In genomic region chr17:43806841-43807240, GRCm38 (mm10) we compare ENCODE assay signal across 20 mouse cellular contexts. TPM values are rescaled to one million over a fixed set of nuclear protein-coding genes. Genes with fewer than 3 reads are reported as not detected.
A peak's percentile ranks its signal among the peaks of the same experiment; 100 is the strongest.
DNase-seq lines count a peak whose midpoint lies in the region; ATAC-seq and TF ChIP-seq lines count a peak whose summit lies in the region.
"Had no signal": no experiment of that assay in that cellular context is flagged by ENCODE, and none has a peak within 500 bp of the region (broad histone marks: within the 10 kb centered on the region; RNA-seq: fewer than 3 reads in every experiment).

No protein-coding gene starts in this region.

- no peak overlapping the region for H3K9ac ChIP-seq in intestine, postnatal 0 days (ENCODE audit: low read depth, low read length)
- no peak overlapping the region for H3K9ac ChIP-seq in intestine, embryonic 16.5 days (ENCODE audit: low read depth, low read length)
- H3K9ac ChIP-seq in lung, postnatal 0 days (replicated peaks; ENCODE audit: low read depth), result no peak overlapping the region
- H3K9ac ChIP-seq: embryonic facial prominence, embryonic 12.5 days; forebrain, embryonic 15.5 days; limb, embryonic 13.5 days; liver, embryonic 14.5 days had no signal

- 81% methylated on average over 4 of the region's 4 CpGs for WGBS in cerebellum, adult 2 months
- WGBS in intestine, postnatal 0 days, result 70% methylated on average over 4 of the region's 4 CpGs
- 74% methylated on average over 4 of the region's 4 CpGs for WGBS in intestine, embryonic 16.5 days
- WGBS in lung, postnatal 0 days, result 70% methylated on average over 4 of the region's 4 CpGs
- WGBS in lung, adult 2 months, result 65% methylated on average over 4 of the region's 4 CpGs

- no peaks in the 10 kb centered on the region; the same call in 1 of the 2 replicates for H3K27me3 ChIP-seq in cerebellum, adult 2 months (ENCODE audit: control insufficient read depth, insufficient read depth, low read length)
- peaks cover 6% of the 10 kb centered on the region; the same call in 1 of the 2 replicates for H3K27me3 ChIP-seq in intestine, postnatal 0 days (replicated peaks; ENCODE audit: control insufficient read depth, insufficient read depth, low read length)
- no peaks in the 10 kb centered on the region; the same call in 1 of the 2 replicates for H3K27me3 ChIP-seq in intestine, embryonic 16.5 days (replicated peaks; ENCODE audit: control insufficient read depth, insufficient read depth, low read length)
- H3K27me3 ChIP-seq in lung, postnatal 0 days (replicated peaks; ENCODE audit: insufficient read depth, low read length), result no peaks in the 10 kb centered on the region
- H3K27me3 ChIP-seq: forebrain, embryonic 15.5 days had no signal

- H3K27ac ChIP-seq in cerebellum, adult 2 months (ENCODE audit: insufficient read depth, low read length), result no peak overlapping the region
- H3K27ac ChIP-seq in intestine, postnatal 0 days (ENCODE audit: low read depth, low read length), result no peak overlapping the region
- no peak overlapping the region for H3K27ac ChIP-seq in intestine, embryonic 16.5 days (ENCODE audit: low read length)
- H3K27ac ChIP-seq in lung, postnatal 0 days (ENCODE audit: low read length), result no peak overlapping the region
- H3K27ac ChIP-seq: embryonic facial prominence, embryonic 12.5 days; forebrain, embryonic 15.5 days; limb, embryonic 13.5 days; liver, embryonic 14.5 days had no signal

- TF ChIP-seq EP300 in lung, postnatal 0 days (IDR thresholded peaks at IDR 0.05), result no peak

- no peaks in the 10 kb centered on the region for H3K36me3 ChIP-seq in intestine, postnatal 0 days (ENCODE audit: control insufficient read depth, insufficient read depth)
- H3K36me3 ChIP-seq in intestine, embryonic 16.5 days (ENCODE audit: control insufficient read depth, insufficient read depth, low read length), result no peaks in the 10 kb centered on the region
- H3K36me3 ChIP-seq in lung, postnatal 0 days (ENCODE audit: insufficient read depth, low read length), result no peaks in the 10 kb centered on the region
- H3K36me3 ChIP-seq: embryonic facial prominence, embryonic 12.5 days; forebrain, embryonic 15.5 days; limb, embryonic 13.5 days had no signal

- TF ChIP-seq POLR2A in cerebellum, adult 2 months (IDR thresholded peaks at IDR 0.05; ENCODE audit: borderline replicate concordance, insufficient read depth, low read length), result no peak
- TF ChIP-seq POLR2A in lung, adult 2 months (IDR thresholded peaks at IDR 0.05; ENCODE audit: borderline replicate concordance, extremely low read depth, low read depth, low read length), result no peak

- H3K4me2 ChIP-seq in intestine, postnatal 0 days (replicated peaks; ENCODE audit: low read depth), result no peak overlapping the region
- H3K4me2 ChIP-seq in intestine, embryonic 16.5 days (ENCODE audit: low read depth, low read length), result no peak overlapping the region
- H3K4me2 ChIP-seq in lung, postnatal 0 days (replicated peaks; ENCODE audit: low read depth, low read length), result no peak overlapping the region
- H3K4me2 ChIP-seq: embryonic facial prominence, embryonic 12.5 days; forebrain, embryonic 15.5 days; limb, embryonic 13.5 days had no signal

- DNase-seq in cerebellum, adult 2 months, result no peak
- no peak for DNase-seq in cerebellum, postnatal 14 days
- DNase-seq in lung, postnatal 0 days (ENCODE audit: low spot score), result no peak
- no peak for DNase-seq in lung, adult 2 months
- DNase-seq in natural killer cell, adult 2 months (ENCODE audit: low spot score in 2 of 2), result no peak
- DNase-seq: cerebellum, adult 9-10 months; gastrocnemius, postnatal 25 days; kidney, adult 8-10 months; kidney, postnatal 4 days; lung, postnatal 14 days; thymus, postnatal 25 days had no signal

- H3K4me1 ChIP-seq in cerebellum, adult 2 months (ENCODE audit: control insufficient read depth, insufficient read depth, low read length), result no peaks in the 10 kb centered on the region
- H3K4me1 ChIP-seq in intestine, postnatal 0 days (replicated peaks; ENCODE audit: control insufficient read depth, insufficient read depth, low read length), result no peaks in the 10 kb centered on the region
- 0 out of 2 replicates have a peak, but pooled peaks cover 3% of the 10 kb centered on the region for H3K4me1 ChIP-seq in intestine, embryonic 16.5 days (ENCODE audit: control insufficient read depth, insufficient read depth, low read length)
- no peaks in the 10 kb centered on the region; the same call in 1 of the 2 replicates for H3K4me1 ChIP-seq in lung, postnatal 0 days (ENCODE audit: insufficient read depth, low read depth, low read length)
- H3K4me1 ChIP-seq in lung, adult 2 months (ENCODE audit: control insufficient read depth, insufficient read depth, low read length), result peaks cover 6% of the 10 kb centered on the region; the same call in 1 of the 2 replicates
- H3K4me1 ChIP-seq: embryonic facial prominence, embryonic 12.5 days had no signal

- no peak for ATAC-seq in intestine, postnatal 0 days
- ATAC-seq in intestine, embryonic 16.5 days, result no peak
- ATAC-seq in lung, postnatal 0 days, result no peak
- 0 out of 2 replicates have a peak, but pooled peaks have one; percentile 44 for ATAC-seq in megakaryocyte progenitor cell, adult 5-6 weeks (replicated peaks; ENCODE audit: poor library complexity)
- ATAC-seq: activated CD4-positive, CD25-positive, alpha-beta regulatory T cell, adult 4 months; forebrain, embryonic 15.5 days had no signal

- no peaks in the 10 kb centered on the region for H3K9me3 ChIP-seq in intestine, postnatal 0 days (ENCODE audit: control insufficient read depth)
- no peaks in the 10 kb centered on the region for H3K9me3 ChIP-seq in intestine, embryonic 16.5 days (ENCODE audit: control insufficient read depth, low read length)
- H3K9me3 ChIP-seq in lung, postnatal 0 days (ENCODE audit: low read length), result no peaks in the 10 kb centered on the region
- H3K9me3 ChIP-seq: embryonic facial prominence, embryonic 12.5 days; forebrain, embryonic 15.5 days; limb, embryonic 13.5 days had no signal

- H3K4me3 ChIP-seq in cerebellum, adult 2 months (replicated peaks; ENCODE audit: insufficient read depth, low read depth, low read length), result no peak overlapping the region
- no peak overlapping the region for H3K4me3 ChIP-seq in intestine, postnatal 0 days (ENCODE audit: low read depth, low read length)
- no peak overlapping the region for H3K4me3 ChIP-seq in intestine, embryonic 16.5 days (ENCODE audit: low read length)
- no peak overlapping the region for H3K4me3 ChIP-seq in lung, postnatal 0 days (ENCODE audit: low read depth, low read length)
- no peak overlapping the region for H3K4me3 ChIP-seq in lung, adult 2 months (replicated peaks; ENCODE audit: extremely low read depth, low read depth, low read length)
- H3K4me3 ChIP-seq: embryonic facial prominence, embryonic 12.5 days; forebrain, embryonic 15.5 days; limb, embryonic 13.5 days had no signal

- TF ChIP-seq CTCF in cerebellum, adult 2 months (IDR thresholded peaks at IDR 0.05; ENCODE audit: borderline replicate concordance, insufficient read depth, low read depth, low read length), result peak; percentile 11; the same call in 1 of the 2 replicates
- TF ChIP-seq CTCF in intestine, postnatal 0 days (IDR thresholded peaks at IDR 0.05; ENCODE audit: low read depth), result peak; percentile 43
- TF ChIP-seq CTCF in lung, postnatal 0 days (IDR thresholded peaks at IDR 0.05), result peak; percentile 41
- TF ChIP-seq CTCF in lung, adult 2 months (IDR thresholded peaks at IDR 0.05; ENCODE audit: insufficient read depth, low read length), result no peak

RNA-seq across cellular contexts. Expression of gene Rcan2, which starts 5.7 kb away (rescaled TPM):
- polyA plus RNA-seq in cerebellum, adult 2 months (2012; rRNA removed), result 171 and 206 TPM in 2 replicates
- polyA plus RNA-seq in intestine, postnatal 0 days (2015; fragmentation: Nextera tagmentation; extraction: Ambion mirVana), result 1.3 and 1.5 TPM in 2 replicates
- polyA plus RNA-seq in intestine, embryonic 16.5 days (2015; fragmentation: Nextera tagmentation; extraction: Ambion mirVana), result 4.5 and 4.9 TPM in 2 replicates
- 1.3 and 2.4 TPM in 2 replicates for polyA plus RNA-seq in lung, postnatal 0 days (2015; fragmentation: Nextera tagmentation; extraction: Ambion mirVana)
- polyA plus RNA-seq in lung, adult 2 months (2012; rRNA removed), result 11.4 and 19.4 TPM in 2 replicates
- total RNA-seq in megakaryocyte progenitor cell, adult 5-6 weeks (2015), result not detected in 2 replicates
- not detected in 2 replicates for total RNA-seq in megakaryocyte progenitor cell, adult 5-6 weeks (2017)
- total RNA-seq: hematopoietic stem cell, adult 5-6 weeks had no signal
- polyA plus RNA-seq: activated CD4-positive, CD25-positive, alpha-beta regulatory T cell, adult 4 months had no signal
